Mouse (Mus musculus) spleen, adult 2 months (tissue): ENCODE measurements around the gene Lgalsl. TPM values are rescaled to one million over a fixed set of nuclear protein-coding genes. Genes with fewer than 3 reads are reported as not detected.

Source experiments
- DNase-seq, 2 experiments: peaks; one replicate each; pipeline versions ENCODE4 v3.0.0 to v3.0.0-alpha.2; 2012 to 2021; ENCODE audit warnings: low spot score in 2 of 2, low read depth in 1 of 2
- H3K27ac ChIP-seq: fragments of 200-500 bp; 2 replicates; pipeline ENCODE4 v1.5.1; 2012; ENCODE audit warnings: low read length, inconsistent platforms; ENCODE audit not compliant: insufficient read depth
- H3K27me3 ChIP-seq: fragments of 200-500 bp; 2 replicates; pipeline ENCODE4 v1.6.1; 2012; ENCODE audit warnings: mild to moderate bottlenecking, moderate library complexity, low read length, inconsistent platforms; ENCODE audit not compliant: control insufficient read depth, insufficient read depth
- H3K36me3 ChIP-seq: fragments of 200-500 bp; 2 replicates; pipeline ENCODE4 v1.6.1; 2012; ENCODE audit warnings: mild to moderate bottlenecking, low read length, inconsistent platforms; ENCODE audit not compliant: control insufficient read depth, insufficient read depth
- H3K4me1 ChIP-seq: fragments of 200-500 bp; 2 replicates; pipeline ENCODE4 v1.6.1; 2011; ENCODE audit warnings: inconsistent platforms; ENCODE audit not compliant: control insufficient read depth, insufficient read depth, insufficient read length
- H3K4me3 ChIP-seq: fragments of 200-500 bp; 2 replicates; pipeline ENCODE4 v1.5.1; 2011; ENCODE audit warnings: mild to moderate bottlenecking, inconsistent platforms; ENCODE audit not compliant: insufficient read depth, insufficient read length; ENCODE audit errors: extremely low read depth
- CTCF ChIP-seq: fragments of 200-500 bp; IDR thresholded peaks from 2 replicates; pipeline ENCODE4 v1.5.1; 2011; ENCODE audit warnings: mild to moderate bottlenecking, inconsistent platforms; ENCODE audit not compliant: insufficient read depth, insufficient read length, insufficient replicate concordance; ENCODE audit errors: extremely low read depth
- POLR2A ChIP-seq: fragments of 200-500 bp; IDR thresholded peaks from 2 replicates; pipeline ENCODE4 v1.6.1; 2011; ENCODE audit warnings: low read depth, low read length, inconsistent platforms
- WGBS: fragments of 180-500 bp; shearing (Covaris S2); methylation state at CpG from one replicate; pipeline ENCODE4 v1.1.7; 2018; 5-methylcytosine and 5-hydroxymethylcytosine counted together
- polyA plus RNA-seq: library from polyadenylated mRNA; depleted of rRNA; stranded (reverse); fragments of >200 nt; gene quantifications from 2 replicates; pipeline ENCODE4 v1.2.3, GENCODE M21; 2012; rRNA removed

The Lgalsl gene
- polyA plus RNA-seq, 1 experiment: 4.4 TPM

GRCm38 (mm10) chr11:20784776-20785175 lies 46.1 kb downstream of the Lgalsl start:
- Histone ChIP-seq H3K4me3 (no peak overlapping the region), H3K36me3 (no peaks in the 10 kb centered on the region), H3K4me1 (no peaks in the 10 kb centered on the region), H3K27ac (no peak overlapping the region), H3K27me3 (no peaks in the 10 kb centered on the region)
- TF ChIP-seq POLR2A (no peak), CTCF (no peak)
- WGBS: 89% methylated on average over 6 of the region's 6 CpGs
- no peak for DNase-seq

GRCm38 (mm10) chr11:20783467-20783866 lies 47.4 kb downstream of the Lgalsl start:
- Histone ChIP-seq H3K4me1 (no peaks in the 10 kb centered on the region), H3K27ac (no peak overlapping the region), H3K4me3 (no peak overlapping the region), H3K36me3 (no peaks in the 10 kb centered on the region), H3K27me3 (no peaks in the 10 kb centered on the region)
- 93% methylated on average over 1 of the region's 1 CpGs for whole genome bisulfite sequencing
- TF ChIP-seq CTCF (no peak), POLR2A (no peak)
- DNase-seq: no peak

- 69% methylated on average over 2 of the region's 2 CpGs for WGBS
- no peak for TF ChIP-seq POLR2A
- no peak for TF ChIP-seq CTCF
These were observed 48.2 kb downstream of the Lgalsl start for GRCm38 (mm10) chr11:20782620-20783019.

DNA sequence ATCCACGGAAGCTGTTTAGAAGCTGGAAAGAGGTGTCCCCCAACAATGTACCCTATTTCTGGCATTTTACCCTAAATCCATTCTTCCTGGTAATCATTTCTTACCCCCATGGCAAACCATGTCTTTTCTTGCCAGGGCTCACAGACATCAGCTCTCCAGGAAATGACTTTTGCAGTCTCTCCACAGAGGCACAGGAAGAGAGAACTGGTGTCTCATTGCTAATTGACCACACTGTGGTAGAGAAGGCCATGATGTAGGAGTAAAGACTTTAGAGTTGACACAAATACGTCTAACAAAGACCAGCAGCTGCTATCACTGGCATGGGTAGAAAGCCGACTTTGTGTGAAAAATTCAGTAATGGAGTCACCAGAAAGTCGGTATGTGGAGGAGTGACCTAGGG lies 50.5 kb downstream of the Lgalsl start:
- TF ChIP-seq POLR2A (no peak), CTCF (no peak)
- H3K36me3 ChIP-seq: no peaks in the 10 kb centered on the region
- no peak overlapping the region for H3K4me3 ChIP-seq
- no peaks in the 10 kb centered on the region for H3K4me1 ChIP-seq
- H3K27me3 ChIP-seq: no peaks in the 10 kb centered on the region
- WGBS: 62% methylated on average over 4 of the region's 4 CpGs
- DNase-seq: no peak
- H3K27ac ChIP-seq: no peak overlapping the region

More at GRCm38 (mm10) chr11:20782620-20783019, 48.2 kb downstream of the Lgalsl start:
- no peak overlapping the region for H3K27ac ChIP-seq
- DNase-seq: no peak
- no peaks in the 10 kb centered on the region for H3K27me3 ChIP-seq
- H3K4me3 ChIP-seq: no peak overlapping the region
- no peaks in the 10 kb centered on the region for H3K4me1 ChIP-seq
- H3K36me3 ChIP-seq: no peaks in the 10 kb centered on the region

DNA sequence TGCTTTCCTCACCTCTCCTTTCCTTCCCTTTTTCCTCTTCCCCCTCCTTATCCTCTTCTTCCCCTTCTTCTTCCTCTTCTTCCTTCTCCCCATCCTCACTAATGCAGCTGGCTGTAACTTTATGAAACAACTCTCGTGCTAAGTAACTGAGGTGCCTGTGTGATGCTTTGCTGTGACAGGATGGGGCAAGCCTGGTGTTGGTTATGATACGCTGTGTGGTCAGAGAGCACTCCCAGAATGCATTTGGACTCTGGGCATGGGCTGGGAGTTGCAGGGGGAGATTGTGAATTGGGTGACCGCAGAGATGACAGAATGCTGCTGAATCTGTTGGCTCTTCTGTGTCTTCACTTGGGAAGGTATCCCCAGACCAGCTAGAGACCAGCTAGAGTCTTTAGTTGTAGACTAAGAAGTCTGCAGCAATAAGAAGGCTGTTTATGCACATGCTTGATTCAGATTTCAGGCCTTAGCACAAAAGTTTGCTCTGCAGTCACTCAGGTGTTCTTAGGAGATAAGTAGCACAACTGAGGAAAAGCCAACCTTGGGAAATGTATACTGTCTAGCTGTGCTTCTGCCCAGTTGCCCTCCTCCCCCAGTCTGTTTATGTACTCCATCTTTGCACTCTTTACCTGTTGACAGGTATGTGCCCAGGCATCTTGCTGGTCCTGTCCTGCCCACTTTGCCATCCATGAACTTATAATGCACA lies 51.8 kb downstream of the Lgalsl start:
- H3K27ac ChIP-seq: no peak overlapping the region
- TF ChIP-seq POLR2A (no peak), CTCF (no peak)
- no peaks in the 10 kb centered on the region for H3K36me3 ChIP-seq
- no peak for DNase-seq
- no peaks in the 10 kb centered on the region for H3K27me3 ChIP-seq
- no peak overlapping the region for H3K4me3 ChIP-seq
- no peaks in the 10 kb centered on the region for H3K4me1 ChIP-seq
- 79% methylated on average over 3 of the region's 3 CpGs for WGBS

DNA sequence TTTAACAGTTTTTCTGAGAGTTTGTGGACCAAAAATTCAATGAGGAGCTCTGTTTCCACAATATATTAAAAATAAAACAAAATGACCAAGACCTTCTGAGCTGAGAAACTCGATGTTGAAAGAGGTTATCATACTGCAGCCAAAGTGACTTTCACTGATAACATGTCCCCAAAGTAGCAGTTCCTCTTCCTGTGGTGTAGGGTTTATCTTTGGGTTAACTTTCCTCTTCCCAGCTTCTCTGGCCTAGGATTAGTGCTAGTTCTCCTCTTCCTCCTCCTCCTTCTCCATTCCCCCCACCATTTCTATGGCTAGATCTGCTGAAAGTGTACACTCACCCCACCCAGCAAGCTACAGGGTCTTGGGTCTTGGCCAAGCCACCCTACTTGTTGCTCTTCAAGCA lies 52.6 kb downstream of the Lgalsl start:
- no peak for DNase-seq
- TF ChIP-seq POLR2A (no peak), CTCF (no peak)
- Histone ChIP-seq H3K36me3 (no peaks in the 10 kb centered on the region), H3K27me3 (no peaks in the 10 kb centered on the region), H3K27ac (no peak overlapping the region), H3K4me3 (no peak overlapping the region), H3K4me1 (no peaks in the 10 kb centered on the region)
- 4% methylated on average over 1 of the region's 1 CpGs for WGBS

DNA sequence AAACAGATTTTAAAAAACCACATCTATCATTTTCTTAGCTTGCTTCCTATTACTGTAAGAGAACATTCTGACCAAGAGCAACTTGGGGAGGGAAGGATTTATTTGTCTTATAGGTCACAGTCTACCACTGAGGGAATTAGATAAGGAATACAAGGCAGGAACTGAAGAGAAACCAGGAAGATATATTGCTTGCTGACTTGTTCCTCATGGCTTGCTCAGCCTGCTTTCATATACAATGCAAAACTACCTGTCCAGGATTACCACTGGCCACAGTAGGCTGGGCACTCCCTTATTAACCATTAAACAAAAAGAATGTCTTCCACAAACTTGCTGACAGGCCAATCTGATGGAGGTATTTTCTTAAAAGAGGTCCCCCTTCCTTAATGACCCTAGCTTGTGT lies 54.2 kb downstream of the Lgalsl start:
- Histone ChIP-seq H3K27ac (no peak overlapping the region), H3K36me3 (no peaks in the 10 kb centered on the region), H3K4me1 (no peaks in the 10 kb centered on the region), H3K27me3 (no peaks in the 10 kb centered on the region), H3K4me3 (no peak overlapping the region)
- TF ChIP-seq POLR2A (no peak), CTCF (no peak)
- no peak for DNase-seq

Other genes starting within 250 kb of the Lgalsl start
- gene Aftph, start 89.5 kb downstream of the Lgalsl start, polyA plus RNA-seq: 31.0 and 37.3 TPM in 2 replicates